Mouse (Mus musculus): ENCODE measurements at regions not wholly inside any gene's neighbourhood (a gene's known extent, or its start where the extent isn't known, plus 50 kb on each side); places are given as distances from the start of the nearest gene placed in this dataset.

DNA sequence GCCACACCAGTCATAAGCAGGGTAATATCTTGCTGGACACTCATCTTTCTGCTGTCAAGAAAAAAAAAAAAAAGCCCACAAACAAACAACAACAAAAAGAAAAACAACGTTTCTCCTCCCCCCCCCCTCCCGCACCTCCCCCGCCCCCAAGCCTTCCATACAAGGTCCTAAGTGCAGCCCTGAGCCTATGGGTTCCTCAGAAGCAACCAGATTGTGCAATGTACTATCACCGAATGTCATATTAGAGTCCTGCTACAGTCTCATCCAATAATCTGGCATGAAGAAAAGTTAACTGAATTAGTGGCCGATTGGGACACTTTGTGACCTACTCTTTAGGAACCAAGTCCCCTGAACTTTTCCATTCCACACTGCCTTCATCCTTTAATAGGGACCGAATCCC is 161.5 kb downstream of the Gm10295 start:
- Histone ChIP-seq H3K27ac (no peak overlapping the region), H3K9ac (no peak overlapping the region), H3K36me3 (no peaks in the 10 kb centered on the region), H3K4me2 (replicated peaks) (no peak overlapping the region), H3K9me3 (replicated peaks) (no peaks in the 10 kb centered on the region), H3K4me1 (peaks cover 9% of the 10 kb centered on the region), H3K4me3 (no peak overlapping the region), H3K27me3 (no peaks in the 10 kb centered on the region)
- WGBS: 69% methylated on average over 6 of the region's 6 CpGs
- no peak for ATAC-seq (ENCODE audit: low FRiP score)

DNA sequence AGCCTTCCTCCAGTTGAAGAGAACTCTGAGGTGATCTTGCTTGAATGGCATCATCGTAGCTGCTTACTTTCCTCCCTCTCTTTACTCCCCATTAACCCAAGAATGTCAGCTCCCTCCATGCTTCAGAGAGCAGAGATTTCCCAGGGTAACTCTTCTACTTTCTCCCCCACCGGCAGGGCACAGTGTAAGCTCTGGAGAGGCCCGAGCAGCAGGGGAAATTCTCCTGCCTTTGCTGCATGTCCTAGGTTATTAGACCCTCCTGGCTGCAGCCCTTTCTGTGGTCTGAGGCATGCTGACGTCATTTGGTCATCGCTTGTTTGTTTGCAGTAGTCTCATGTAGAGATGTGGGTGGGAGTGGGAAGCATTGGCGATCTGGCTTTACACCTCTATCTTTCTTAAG is 163.2 kb downstream of the Gm10295 start:
- ATAC-seq (ENCODE audit: low FRiP score): no peak
- no peaks in the 10 kb centered on the region for H3K36me3 ChIP-seq
- no peak overlapping the region for H3K4me3 ChIP-seq
- no peak overlapping the region for H3K27ac ChIP-seq
- no peaks in the 10 kb centered on the region for H3K27me3 ChIP-seq
- WGBS: 22% methylated on average over 6 of the region's 6 CpGs
- H3K9ac ChIP-seq: no peak overlapping the region
- H3K4me1 ChIP-seq: peaks cover 8% of the 10 kb centered on the region
- H3K4me2 ChIP-seq (replicated peaks): no peak overlapping the region; the same call in 1 of the 2 replicates
- no peaks in the 10 kb centered on the region for H3K9me3 ChIP-seq (replicated peaks)

DNA sequence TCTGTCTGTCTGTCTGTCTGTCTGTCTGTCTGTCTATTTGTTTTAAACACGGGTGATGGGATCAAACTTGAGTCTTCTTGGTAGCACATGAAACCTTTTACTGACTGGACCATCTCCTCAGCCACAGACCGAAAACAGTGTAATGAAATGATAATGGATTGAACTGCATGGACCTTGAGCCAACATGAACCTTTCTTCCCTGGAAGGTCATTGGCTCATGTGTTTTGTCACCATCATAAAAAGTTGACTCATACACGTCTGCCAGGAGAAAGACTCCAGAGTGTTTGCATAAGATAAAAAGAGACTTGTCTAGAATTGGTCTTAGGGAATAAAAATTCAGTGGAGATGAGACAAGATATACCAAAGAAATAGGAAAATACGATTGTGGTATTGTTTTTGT is 176.4 kb downstream of the Gm10295 start:
- Histone ChIP-seq H3K27me3 (no peaks in the 10 kb centered on the region), H3K9me3 (replicated peaks) (no peaks in the 10 kb centered on the region), H3K4me1 (no peaks in the 10 kb centered on the region), H3K4me3 (no peak overlapping the region), H3K9ac (no peak overlapping the region), H3K36me3 (no peaks in the 10 kb centered on the region), H3K27ac (no peak overlapping the region), H3K4me2 (replicated peaks) (no peak overlapping the region)
- no peak for ATAC-seq (ENCODE audit: low FRiP score)
- 86% methylated on average over 4 of the region's 4 CpGs for WGBS

DNA sequence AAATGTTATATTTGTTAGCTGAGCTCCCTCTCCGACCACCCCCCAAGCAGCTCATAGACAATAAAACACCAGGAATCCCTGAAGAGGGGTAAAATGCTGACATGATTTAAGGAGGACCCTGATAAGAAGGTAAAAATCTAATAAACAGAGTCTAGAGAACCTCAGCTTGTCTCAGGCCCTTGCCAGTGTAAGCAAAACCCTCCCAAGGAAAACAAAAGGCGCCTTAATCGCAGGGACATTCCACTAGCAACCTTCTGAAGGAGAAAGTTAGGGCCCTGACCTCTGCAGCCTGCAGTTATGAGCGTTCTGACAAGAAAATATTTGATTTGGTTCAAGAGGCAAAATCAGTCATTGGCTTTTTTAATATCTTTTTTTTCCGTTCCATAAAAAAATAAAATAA is 212.2 kb downstream of the Gm10295 start:
- Histone ChIP-seq H3K4me1 (0 out of 2 replicates have a peak, but pooled peaks cover 5% of the 10 kb centered on the region), H3K36me3 (no peaks in the 10 kb centered on the region), H3K9ac (no peak overlapping the region), H3K4me2 (replicated peaks) (no peak overlapping the region), H3K27me3 (no peaks in the 10 kb centered on the region), H3K9me3 (replicated peaks) (no peaks in the 10 kb centered on the region), H3K27ac (no peak overlapping the region), H3K4me3 (no peak overlapping the region)
- 61% methylated on average over 5 of the region's 5 CpGs for WGBS
- no peak for ATAC-seq (ENCODE audit: low FRiP score)

DNA sequence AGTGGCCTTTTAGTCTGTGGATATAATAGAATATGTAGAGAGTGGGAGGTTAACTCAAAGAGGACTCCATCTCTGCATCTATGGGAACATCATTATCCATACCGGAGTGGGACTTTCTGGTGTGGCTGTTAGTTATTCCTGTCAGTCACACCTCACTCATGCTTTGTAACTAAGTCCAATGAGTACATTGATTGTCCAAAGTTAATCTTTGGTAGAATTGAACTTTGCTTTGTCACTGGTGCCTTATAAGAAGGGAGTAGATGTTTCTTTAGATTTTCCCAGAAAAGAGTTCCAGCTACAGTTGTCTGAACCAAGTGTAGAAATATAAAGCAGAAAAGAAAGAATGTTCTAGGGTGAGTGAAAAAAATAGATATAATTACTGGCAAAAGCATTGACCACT is 221.3 kb downstream of the Gm10295 start:
- H3K27ac ChIP-seq: no peak overlapping the region
- H3K27me3 ChIP-seq: no peaks in the 10 kb centered on the region
- H3K9me3 ChIP-seq (replicated peaks): no peaks in the 10 kb centered on the region
- ATAC-seq (ENCODE audit: low FRiP score): no peak
- WGBS: 85% methylated on average over 1 of the region's 1 CpGs
- no peaks in the 10 kb centered on the region for H3K4me1 ChIP-seq
- H3K4me2 ChIP-seq (replicated peaks): no peak overlapping the region
- no peak overlapping the region for H3K4me3 ChIP-seq
- H3K9ac ChIP-seq: no peak overlapping the region
- no peaks in the 10 kb centered on the region for H3K36me3 ChIP-seq

DNA sequence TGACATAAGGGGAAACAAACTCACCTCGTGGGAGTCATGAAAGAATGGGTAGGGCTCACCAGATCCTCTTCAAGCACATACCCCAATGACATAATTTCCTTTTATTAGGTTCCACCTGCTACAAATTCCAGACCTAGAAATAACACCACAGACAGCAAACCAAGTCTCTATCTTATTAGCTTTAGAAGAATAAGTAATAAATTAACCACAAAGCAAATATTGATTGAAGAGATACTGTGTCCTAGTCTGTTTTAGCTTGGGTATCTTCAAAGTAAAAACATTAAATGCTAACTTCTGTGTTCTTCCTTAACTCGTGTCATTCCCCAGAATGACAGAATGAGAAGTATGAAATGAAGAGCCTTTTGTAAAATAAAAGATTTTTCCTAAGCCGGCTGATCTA is 222.4 kb downstream of the Gm10295 start:
- H3K4me2 ChIP-seq (replicated peaks): no peak overlapping the region
- no peak for ATAC-seq (ENCODE audit: low FRiP score)
- no peaks in the 10 kb centered on the region for H3K36me3 ChIP-seq
- no peaks in the 10 kb centered on the region for H3K9me3 ChIP-seq (replicated peaks)
- H3K4me1 ChIP-seq: no peaks in the 10 kb centered on the region
- no peak overlapping the region for H3K27ac ChIP-seq
- no peaks in the 10 kb centered on the region for H3K27me3 ChIP-seq
- no peak overlapping the region for H3K9ac ChIP-seq
- H3K4me3 ChIP-seq: no peak overlapping the region
- WGBS: 75% methylated on average over 3 of the region's 3 CpGs

DNA sequence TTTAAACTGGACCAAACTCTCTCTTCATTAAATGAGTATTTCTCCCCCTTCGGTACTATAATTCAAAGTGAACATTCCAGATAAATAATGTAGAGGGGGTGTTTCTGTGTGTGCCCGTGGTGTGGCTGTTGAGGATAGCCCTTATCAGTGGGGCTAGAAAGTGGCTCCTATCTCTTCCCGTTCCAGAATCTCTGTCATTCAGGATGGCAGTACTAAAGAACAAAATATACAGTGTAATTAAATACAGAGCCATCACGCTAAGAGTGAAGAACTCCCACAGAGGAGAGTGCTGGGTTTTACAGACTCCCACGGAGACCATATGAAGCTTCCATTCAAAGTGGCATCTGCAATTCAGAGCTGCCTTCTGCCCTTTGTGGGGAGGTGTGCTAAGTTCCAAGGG is 229.8 kb downstream of the Gm10295 start:
- H3K4me1 ChIP-seq: no peaks in the 10 kb centered on the region; the same call in 1 of the 2 replicates
- H3K36me3 ChIP-seq: no peaks in the 10 kb centered on the region
- 45% methylated on average over 5 of the region's 5 CpGs for WGBS
- no peak overlapping the region for H3K27ac ChIP-seq
- no peaks in the 10 kb centered on the region for H3K9me3 ChIP-seq (replicated peaks)
- H3K4me2 ChIP-seq (replicated peaks): no peak overlapping the region
- no peak overlapping the region for H3K9ac ChIP-seq
- H3K4me3 ChIP-seq: no peak overlapping the region
- no peaks in the 10 kb centered on the region for H3K27me3 ChIP-seq
- ATAC-seq (ENCODE audit: low FRiP score): no peak

DNA sequence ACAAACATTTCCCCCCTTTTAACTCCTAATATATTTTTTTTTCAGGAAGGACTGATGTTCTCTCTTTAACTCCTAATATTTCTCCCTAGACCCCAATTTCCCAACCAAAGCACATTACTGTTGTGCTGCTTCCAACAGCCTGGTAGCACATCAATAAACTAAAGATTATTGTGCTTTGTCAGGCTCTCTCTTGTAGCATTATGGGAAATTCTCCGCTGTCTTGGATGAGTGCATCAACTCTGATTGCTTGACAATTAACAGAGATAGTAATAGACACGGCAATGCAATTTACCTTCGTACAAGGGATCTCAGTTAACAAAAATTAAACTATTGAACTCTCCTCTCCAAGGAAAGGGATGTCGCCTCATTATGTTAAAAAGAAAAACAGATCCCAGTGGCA is 230.3 kb downstream of the Gm10295 start:
- Histone ChIP-seq H3K36me3 (no peaks in the 10 kb centered on the region), H3K9ac (no peak overlapping the region), H3K27ac (no peak overlapping the region), H3K4me3 (no peak overlapping the region), H3K4me1 (no peaks in the 10 kb centered on the region; the same call in 1 of the 2 replicates), H3K27me3 (no peaks in the 10 kb centered on the region), H3K4me2 (replicated peaks) (no peak overlapping the region), H3K9me3 (replicated peaks) (no peaks in the 10 kb centered on the region)
- no peak for ATAC-seq (ENCODE audit: low FRiP score)
- WGBS: 80% methylated on average over 4 of the region's 4 CpGs

DNA sequence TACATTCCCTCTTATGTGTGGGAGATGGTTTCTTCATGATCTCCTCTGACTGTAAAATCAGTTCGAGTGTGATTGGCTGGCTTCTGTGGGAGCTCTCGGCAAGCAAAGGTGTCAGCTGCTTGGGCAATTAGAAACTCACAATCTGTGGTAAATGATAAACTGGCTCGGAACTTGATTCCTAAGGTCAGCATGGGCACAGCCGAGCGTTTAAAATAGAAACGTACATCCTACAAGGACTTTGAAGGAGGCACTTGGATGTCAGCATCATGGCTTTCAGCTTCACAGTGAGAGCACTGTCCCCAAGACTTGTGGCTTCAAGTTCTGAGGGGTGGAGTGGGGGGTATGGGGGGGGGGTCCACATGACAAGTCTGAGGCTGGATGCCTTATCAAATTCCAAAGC is 231.3 kb downstream of the Gm10295 start:
- Histone ChIP-seq H3K27ac (no peak overlapping the region), H3K4me2 (replicated peaks) (no peak overlapping the region), H3K4me3 (no peak overlapping the region), H3K9me3 (replicated peaks) (no peaks in the 10 kb centered on the region), H3K36me3 (no peaks in the 10 kb centered on the region), H3K4me1 (no peaks in the 10 kb centered on the region; the same call in 1 of the 2 replicates), H3K9ac (no peak overlapping the region), H3K27me3 (no peaks in the 10 kb centered on the region)
- WGBS: 71% methylated on average over 6 of the region's 6 CpGs
- ATAC-seq (ENCODE audit: low FRiP score): no peak

DNA sequence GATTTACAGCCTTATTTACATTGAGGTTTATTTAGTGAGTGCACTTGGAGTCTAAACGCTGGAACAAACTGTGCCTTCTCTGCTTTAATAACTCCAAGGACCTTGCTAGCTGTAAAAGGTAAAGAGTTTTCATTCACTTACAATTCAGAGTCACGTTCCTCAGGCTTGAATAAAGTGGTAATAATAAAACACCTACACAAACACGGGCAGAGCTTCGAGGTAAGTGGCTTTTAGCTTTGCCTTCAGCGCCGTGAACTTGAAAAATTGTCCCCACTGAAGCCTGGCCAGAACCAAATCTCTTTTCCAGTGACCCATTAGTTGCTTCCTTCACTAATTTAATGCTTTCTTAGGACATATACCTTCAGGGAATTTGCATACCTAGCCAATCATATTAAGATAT is 244.2 kb downstream of the Gm10295 start:
- H3K4me1 ChIP-seq: no peaks in the 10 kb centered on the region
- ATAC-seq (ENCODE audit: low FRiP score): no peak
- H3K27me3 ChIP-seq: no peaks in the 10 kb centered on the region
- H3K9ac ChIP-seq: no peak overlapping the region
- no peak overlapping the region for H3K27ac ChIP-seq
- no peak overlapping the region for H3K4me2 ChIP-seq (replicated peaks)
- H3K9me3 ChIP-seq (replicated peaks): no peaks in the 10 kb centered on the region
- no peak overlapping the region for H3K4me3 ChIP-seq
- no peaks in the 10 kb centered on the region for H3K36me3 ChIP-seq
- 90% methylated on average over 6 of the region's 6 CpGs for WGBS

DNA sequence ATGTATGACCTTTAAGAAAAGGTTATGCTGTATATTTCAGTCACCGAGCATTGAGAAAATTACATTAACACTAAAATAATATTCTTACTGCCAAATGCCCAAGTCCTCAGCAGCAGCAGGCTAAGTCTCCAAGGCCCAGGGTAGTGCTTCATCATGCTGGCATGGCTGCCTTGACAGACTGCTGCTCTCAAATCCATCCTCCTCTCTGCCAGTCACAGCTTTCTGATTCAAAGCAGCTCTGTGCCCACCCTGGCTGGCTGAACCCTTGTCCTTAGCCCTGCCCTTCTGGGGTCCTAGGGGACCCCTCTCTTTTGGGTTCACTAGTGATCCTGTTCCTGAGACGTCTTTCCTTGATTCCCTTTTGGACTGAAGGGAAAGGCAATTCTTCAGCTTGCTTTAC is 251.0 kb downstream of the Gm10295 start:
- ATAC-seq (ENCODE audit: low FRiP score): no peak
- H3K9ac ChIP-seq: no peak overlapping the region
- no peak overlapping the region for H3K27ac ChIP-seq
- H3K9me3 ChIP-seq (replicated peaks): no peaks in the 10 kb centered on the region
- no peaks in the 10 kb centered on the region for H3K36me3 ChIP-seq
- H3K4me3 ChIP-seq: no peak overlapping the region
- no peaks in the 10 kb centered on the region for H3K27me3 ChIP-seq
- no peak overlapping the region for H3K4me2 ChIP-seq (replicated peaks)
- H3K4me1 ChIP-seq: peaks cover 3% of the 10 kb centered on the region; the same call in 1 of the 2 replicates
- 62% methylated on average over 2 of the region's 2 CpGs for WGBS

DNA sequence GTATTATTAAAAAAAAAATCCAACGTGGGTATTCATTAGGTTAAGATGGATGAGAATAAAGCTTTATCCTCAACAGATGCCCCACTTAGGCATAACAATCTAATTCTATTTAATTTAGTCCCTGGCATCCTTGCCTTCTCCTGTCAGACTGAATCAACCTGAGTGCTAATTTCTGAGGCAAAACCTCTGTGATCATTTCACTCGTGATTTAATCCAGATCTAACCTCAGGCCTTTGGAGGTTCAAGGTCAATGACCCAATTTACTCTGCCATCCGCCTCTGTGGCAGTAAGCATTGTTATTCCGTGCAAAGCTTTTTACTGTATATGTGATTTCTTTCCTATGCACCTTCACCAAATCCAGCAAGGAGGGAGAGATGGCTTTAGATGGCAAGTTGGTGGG is 253.0 kb downstream of the Gm10295 start:
- no peak overlapping the region for H3K9ac ChIP-seq
- no peak for ATAC-seq (ENCODE audit: low FRiP score)
- peaks cover 3% of the 10 kb centered on the region; the same call in 1 of the 2 replicates for H3K4me1 ChIP-seq
- no peak overlapping the region for H3K4me2 ChIP-seq (replicated peaks)
- H3K27ac ChIP-seq: no peak overlapping the region
- no peaks in the 10 kb centered on the region for H3K27me3 ChIP-seq
- no peaks in the 10 kb centered on the region for H3K9me3 ChIP-seq (replicated peaks)
- no peak overlapping the region for H3K4me3 ChIP-seq
- WGBS: 49% methylated on average over 4 of the region's 4 CpGs
- no peaks in the 10 kb centered on the region for H3K36me3 ChIP-seq

DNA sequence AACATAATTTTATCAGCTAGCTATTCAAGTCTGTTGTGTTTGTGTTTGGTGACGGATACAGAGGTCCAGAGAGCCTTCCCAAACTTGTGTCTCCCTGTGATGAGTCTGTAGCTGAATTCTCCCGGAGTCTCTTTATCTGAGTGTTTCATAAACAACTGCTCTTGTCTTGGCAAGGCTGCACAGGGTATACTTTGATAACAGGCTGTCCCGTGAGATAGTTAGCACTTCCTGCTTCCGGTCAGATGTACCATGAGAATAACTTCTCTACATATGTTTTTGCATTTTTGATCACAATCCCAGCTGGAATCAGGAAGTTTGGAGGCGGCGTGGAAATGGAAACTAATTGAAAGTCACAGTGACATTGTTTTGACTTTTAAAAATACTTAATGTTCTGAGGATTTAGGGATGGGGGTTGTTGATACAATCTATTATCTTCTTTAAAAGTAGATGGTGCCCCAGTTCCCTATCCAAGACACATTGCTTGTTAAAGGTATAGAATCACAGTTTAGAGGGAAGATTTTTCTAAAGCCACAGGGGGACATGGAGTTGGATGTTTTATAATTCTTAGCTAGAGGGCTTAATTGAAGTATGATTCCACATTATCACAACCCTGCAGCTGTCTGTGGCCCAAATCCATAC is 257.9 kb downstream of the Gm10295 start:
- WGBS: 72% methylated on average over 6 of the region's 6 CpGs
- no peaks in the 10 kb centered on the region for H3K27me3 ChIP-seq
- no peak overlapping the region for H3K27ac ChIP-seq
- no peak overlapping the region for H3K9ac ChIP-seq
- no peaks in the 10 kb centered on the region for H3K9me3 ChIP-seq (replicated peaks)
- no peak for ATAC-seq (ENCODE audit: low FRiP score)
- H3K4me3 ChIP-seq: no peak overlapping the region
- no peak overlapping the region for H3K4me2 ChIP-seq (replicated peaks)
- H3K36me3 ChIP-seq: no peaks in the 10 kb centered on the region
- no peaks in the 10 kb centered on the region for H3K4me1 ChIP-seq

Data from hindbrain, embryonic 12.5 days (tissue).